Mouse (Mus musculus): ENCODE measurements at regions not wholly inside any gene's neighbourhood (a gene's known extent, or its start where the extent isn't known, plus 50 kb on each side); places are given as distances from the start of the nearest gene placed in this dataset.

- H3K4me3 ChIP-seq (replicated peaks) = no peak overlapping the region
- 88% methylated on average over 4 of the region's 4 CpGs for WGBS
- no peaks in the 10 kb centered on the region for H3K36me3 ChIP-seq (replicated peaks)
- H3K9me3 ChIP-seq = no peaks in the 10 kb centered on the region
- H3K9ac ChIP-seq = no peak overlapping the region
- H3K4me2 ChIP-seq = no peak overlapping the region
- no peaks in the 10 kb centered on the region for H3K27me3 ChIP-seq
- no peak overlapping the region for H3K27ac ChIP-seq
- H3K4me1 ChIP-seq = no peaks in the 10 kb centered on the region
- no peak for ATAC-seq (ENCODE audit: low FRiP score)
Measured at GRCm38 (mm10) chr1:185823226-185823625, 293.9 kb downstream of the Lyplal1 start.

DNA sequence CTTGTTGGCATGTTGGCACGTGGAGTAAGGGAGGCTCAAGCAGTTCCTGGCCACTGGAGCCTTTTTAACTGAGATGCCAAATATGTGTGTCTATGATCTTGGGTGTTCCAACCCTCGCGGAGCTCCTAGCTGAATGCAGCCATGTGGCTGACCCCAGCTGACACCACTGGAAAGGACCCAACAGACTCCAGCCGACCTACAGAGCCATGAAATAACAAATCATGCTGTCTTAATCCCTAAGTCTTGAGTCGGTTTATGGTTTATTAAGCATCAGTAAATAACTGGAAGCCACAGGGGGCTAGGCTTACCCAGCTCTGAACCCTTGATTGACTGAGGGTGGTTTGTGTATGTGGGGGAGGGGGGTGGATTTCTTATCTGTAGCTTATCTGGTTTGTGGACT is 293.2 kb downstream of the Lyplal1 start:
- no peak overlapping the region for H3K4me2 ChIP-seq
- no peak overlapping the region for H3K4me3 ChIP-seq (replicated peaks)
- no peak for ATAC-seq (ENCODE audit: low FRiP score)
- H3K4me1 ChIP-seq = no peaks in the 10 kb centered on the region
- H3K9ac ChIP-seq = no peak overlapping the region
- no peaks in the 10 kb centered on the region for H3K36me3 ChIP-seq (replicated peaks)
- H3K27me3 ChIP-seq = no peaks in the 10 kb centered on the region
- no peaks in the 10 kb centered on the region for H3K9me3 ChIP-seq
- no peak overlapping the region for H3K27ac ChIP-seq
- WGBS = 51% methylated on average over 5 of the region's 5 CpGs

DNA sequence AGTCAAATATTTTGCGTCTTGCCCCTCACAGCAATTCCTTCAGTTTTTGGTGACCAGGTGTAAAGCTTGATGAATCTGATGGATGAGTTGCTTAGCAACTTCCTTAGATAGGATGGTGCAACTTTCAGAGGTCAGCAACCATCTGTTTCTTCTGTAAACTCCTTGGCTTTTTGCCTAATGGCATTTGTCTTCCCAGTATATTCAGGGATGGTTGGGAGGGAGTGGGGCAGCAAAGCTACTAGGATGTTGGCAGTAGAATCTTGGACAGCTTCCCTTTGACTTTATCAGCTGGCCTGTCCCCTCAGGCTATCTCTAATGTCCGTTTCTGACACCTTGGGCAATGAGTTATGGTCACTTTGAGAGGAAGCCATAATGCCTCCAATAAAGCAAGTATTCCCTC is 289.1 kb downstream of the Lyplal1 start:
- no peaks in the 10 kb centered on the region for H3K27me3 ChIP-seq
- no peaks in the 10 kb centered on the region for H3K9me3 ChIP-seq
- H3K36me3 ChIP-seq (replicated peaks) = no peaks in the 10 kb centered on the region
- ATAC-seq (ENCODE audit: low FRiP score) = no peak
- WGBS = 70% methylated on average over 2 of the region's 2 CpGs
- H3K4me2 ChIP-seq = no peak overlapping the region
- H3K9ac ChIP-seq = no peak overlapping the region
- H3K27ac ChIP-seq = no peak overlapping the region
- H3K4me1 ChIP-seq = no peaks in the 10 kb centered on the region
- H3K4me3 ChIP-seq (replicated peaks) = no peak overlapping the region

DNA sequence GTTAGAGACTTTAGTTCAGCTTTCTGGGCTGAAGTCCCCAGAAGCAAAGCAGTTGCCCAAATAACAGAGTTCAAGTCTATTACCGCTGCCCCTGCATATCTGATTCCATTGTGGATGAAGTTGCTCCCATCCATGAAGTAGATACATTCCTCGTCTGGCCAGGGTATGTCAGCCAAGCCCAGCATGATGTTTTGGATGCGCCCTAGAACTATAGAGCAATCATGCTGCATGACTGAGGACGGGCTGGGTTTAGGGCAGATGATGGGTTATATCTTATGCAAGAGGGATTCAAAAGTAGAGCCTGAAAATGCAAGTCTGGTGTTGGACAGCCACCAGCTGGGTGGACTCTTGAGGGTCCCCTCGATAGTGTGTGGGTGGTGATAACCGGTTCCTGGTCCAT is 288.6 kb downstream of the Lyplal1 start:
- no peaks in the 10 kb centered on the region for H3K27me3 ChIP-seq
- H3K4me1 ChIP-seq = no peaks in the 10 kb centered on the region
- no peak overlapping the region for H3K4me2 ChIP-seq
- no peak for ATAC-seq (ENCODE audit: low FRiP score)
- no peak overlapping the region for H3K27ac ChIP-seq
- WGBS = 88% methylated on average over 6 of the region's 6 CpGs
- H3K9ac ChIP-seq = no peak overlapping the region
- no peaks in the 10 kb centered on the region for H3K9me3 ChIP-seq
- no peak overlapping the region for H3K4me3 ChIP-seq (replicated peaks)
- H3K36me3 ChIP-seq (replicated peaks) = no peaks in the 10 kb centered on the region

- Histone ChIP-seq H3K27ac (no peak overlapping the region), H3K9ac (no peak overlapping the region), H3K9me3 (no peaks in the 10 kb centered on the region), H3K36me3 (replicated peaks) (no peaks in the 10 kb centered on the region), H3K27me3 (no peaks in the 10 kb centered on the region), H3K4me3 (replicated peaks) (no peak overlapping the region), H3K4me1 (peaks cover 1% of the 10 kb centered on the region; the same call in 1 of the 2 replicates), H3K4me2 (no peak overlapping the region)
- ATAC-seq (ENCODE audit: low FRiP score) = no peak
- 91% methylated on average over 4 of the region's 4 CpGs for WGBS
Measured at GRCm38 (mm10) chr1:185832059-185832458, 285.1 kb downstream of the Lyplal1 start.

- Histone ChIP-seq H3K4me3 (replicated peaks) (no peak overlapping the region), H3K27me3 (no peaks in the 10 kb centered on the region), H3K4me2 (no peak overlapping the region), H3K36me3 (replicated peaks) (no peaks in the 10 kb centered on the region), H3K9me3 (no peaks in the 10 kb centered on the region), H3K9ac (no peak overlapping the region), H3K4me1 (peaks cover 3% of the 10 kb centered on the region; the same call in 1 of the 2 replicates), H3K27ac (no peak overlapping the region)
- peak; percentile 67; the same call in 1 of the 2 replicates for ATAC-seq (ENCODE audit: low FRiP score)
- 32% methylated on average over 6 of the region's 6 CpGs for WGBS
Measured at GRCm38 (mm10) chr1:185834171-185834570, 282.9 kb downstream of the Lyplal1 start.

- Histone ChIP-seq H3K4me2 (no peak overlapping the region), H3K27me3 (no peaks in the 10 kb centered on the region), H3K4me1 (peaks cover 3% of the 10 kb centered on the region; the same call in 1 of the 2 replicates), H3K36me3 (replicated peaks) (no peaks in the 10 kb centered on the region), H3K27ac (no peak overlapping the region), H3K9me3 (no peaks in the 10 kb centered on the region), H3K4me3 (replicated peaks) (no peak overlapping the region), H3K9ac (no peak overlapping the region)
- WGBS = 58% methylated on average over 13 of the region's 13 CpGs
- peak; percentile 58; the same call in 1 of the 2 replicates for ATAC-seq (ENCODE audit: low FRiP score)
Measured at GRCm38 (mm10) chr1:185836632-185837281, 280.4 kb downstream of the Lyplal1 start.

DNA sequence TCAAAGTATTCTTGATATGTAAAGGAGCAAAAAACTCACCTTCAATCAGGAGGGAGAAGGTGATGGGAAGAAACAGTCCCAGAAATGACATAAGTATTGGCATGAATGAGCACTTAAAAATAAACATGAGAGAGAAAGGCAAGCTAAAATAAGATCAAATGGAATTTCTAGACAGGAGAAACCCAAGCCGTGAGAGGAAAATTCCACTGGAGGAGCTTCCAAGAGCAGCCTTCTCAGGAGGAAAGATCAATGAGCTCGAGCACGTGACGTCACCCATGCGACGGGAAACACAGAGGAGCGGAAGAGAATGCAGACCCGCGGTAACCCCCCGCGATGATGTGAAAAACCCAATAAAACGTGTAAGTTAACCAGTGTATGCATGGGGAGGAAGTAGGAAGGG is 274.6 kb downstream of the Lyplal1 start:
- WGBS = 86% methylated on average over 12 of the region's 12 CpGs
- no peak for ATAC-seq (ENCODE audit: low FRiP score)
- no peak overlapping the region for H3K4me3 ChIP-seq (replicated peaks)
- no peaks in the 10 kb centered on the region for H3K4me1 ChIP-seq
- H3K27me3 ChIP-seq = no peaks in the 10 kb centered on the region
- H3K9me3 ChIP-seq = no peaks in the 10 kb centered on the region
- H3K4me2 ChIP-seq = no peak overlapping the region
- H3K27ac ChIP-seq = no peak overlapping the region
- H3K9ac ChIP-seq = no peak overlapping the region
- no peaks in the 10 kb centered on the region for H3K36me3 ChIP-seq (replicated peaks)

- no peaks in the 10 kb centered on the region for H3K9me3 ChIP-seq
- no peaks in the 10 kb centered on the region for H3K36me3 ChIP-seq (replicated peaks)
- no peak overlapping the region for H3K4me3 ChIP-seq (replicated peaks)
- H3K27me3 ChIP-seq = no peaks in the 10 kb centered on the region
- no peaks in the 10 kb centered on the region for H3K4me1 ChIP-seq
- no peak overlapping the region for H3K4me2 ChIP-seq
- 91% methylated on average over 6 of the region's 6 CpGs for WGBS
- H3K9ac ChIP-seq = no peak overlapping the region
- ATAC-seq (ENCODE audit: low FRiP score) = no peak
- H3K27ac ChIP-seq = no peak overlapping the region
Measured at GRCm38 (mm10) chr1:185847161-185847560, 269.9 kb downstream of the Lyplal1 start.

GRCm38 (mm10) chr1:185850590-185850989 is 266.5 kb downstream of the Lyplal1 start:
- no peaks in the 10 kb centered on the region for H3K27me3 ChIP-seq

GRCm38 (mm10) chr1:185851262-185851893 is 265.7 kb downstream of the Lyplal1 start:
- Histone ChIP-seq H3K27ac (no peak overlapping the region), H3K4me2 (no peak overlapping the region), H3K4me1 (no peaks in the 10 kb centered on the region), H3K9me3 (no peaks in the 10 kb centered on the region), H3K36me3 (replicated peaks) (no peaks in the 10 kb centered on the region), H3K9ac (no peak overlapping the region), H3K4me3 (replicated peaks) (no peak overlapping the region), H3K27me3 (no peaks in the 10 kb centered on the region)
- WGBS = 58% methylated on average over 5 of the region's 5 CpGs
- ATAC-seq (ENCODE audit: low FRiP score) = no peak

More at GRCm38 (mm10) chr1:185850590-185850989, 266.5 kb downstream of the Lyplal1 start:
- no peak overlapping the region for H3K4me3 ChIP-seq (replicated peaks)
- no peaks in the 10 kb centered on the region for H3K9me3 ChIP-seq
- H3K4me2 ChIP-seq = no peak overlapping the region
- no peaks in the 10 kb centered on the region for H3K36me3 ChIP-seq (replicated peaks)
- H3K27ac ChIP-seq = no peak overlapping the region
- ATAC-seq (ENCODE audit: low FRiP score) = no peak
- no peak overlapping the region for H3K9ac ChIP-seq
- no peaks in the 10 kb centered on the region for H3K4me1 ChIP-seq

GRCm38 (mm10) chr1:185861692-185862091 is 255.4 kb downstream of the Lyplal1 start:
- H3K27me3 ChIP-seq = no peaks in the 10 kb centered on the region
- 85% methylated on average over 4 of the region's 4 CpGs for WGBS
- ATAC-seq (ENCODE audit: low FRiP score) = no peak

GRCm38 (mm10) chr1:185865945-185866344 is 251.2 kb downstream of the Lyplal1 start:
- no peak for ATAC-seq (ENCODE audit: low FRiP score)
- Histone ChIP-seq H3K9ac (no peak overlapping the region), H3K4me1 (no peaks in the 10 kb centered on the region), H3K9me3 (no peaks in the 10 kb centered on the region), H3K27me3 (no peaks in the 10 kb centered on the region), H3K36me3 (replicated peaks) (no peaks in the 10 kb centered on the region), H3K27ac (no peak overlapping the region), H3K4me3 (replicated peaks) (no peak overlapping the region), H3K4me2 (no peak overlapping the region)
- 81% methylated on average over 11 of the region's 11 CpGs for WGBS

More at GRCm38 (mm10) chr1:185861692-185862091, 255.4 kb downstream of the Lyplal1 start:
- Histone ChIP-seq H3K27ac (no peak overlapping the region), H3K4me2 (no peak overlapping the region), H3K4me1 (no peaks in the 10 kb centered on the region), H3K36me3 (replicated peaks) (no peaks in the 10 kb centered on the region), H3K9me3 (no peaks in the 10 kb centered on the region), H3K4me3 (replicated peaks) (no peak overlapping the region), H3K9ac (no peak overlapping the region)
